Mouse (Mus musculus) layer of hippocampus, postnatal 10 days (tissue): Measurements from ENCODE around the gene Slc7a11. TPM values are rescaled to one million over a fixed set of nuclear protein-coding genes. Genes with fewer than 3 reads are reported as not detected.

ENCODE experiments used
- DNase-seq, 2 experiments: peaks; one replicate each; pipeline ENCODE4 v3.0.0; 2021; ENCODE audit warnings: low spot score in 2 of 2
- total RNA-seq, 2 experiments: library from RNA; stranded (reverse); gene quantifications; 2 replicates each; pipeline ENCODE4 v1.2.3; 2021

Slc7a11 gene
- total RNA-seq, 2 experiments from 2014 or later, result 18.8 to 19.2 TPM

DNA sequence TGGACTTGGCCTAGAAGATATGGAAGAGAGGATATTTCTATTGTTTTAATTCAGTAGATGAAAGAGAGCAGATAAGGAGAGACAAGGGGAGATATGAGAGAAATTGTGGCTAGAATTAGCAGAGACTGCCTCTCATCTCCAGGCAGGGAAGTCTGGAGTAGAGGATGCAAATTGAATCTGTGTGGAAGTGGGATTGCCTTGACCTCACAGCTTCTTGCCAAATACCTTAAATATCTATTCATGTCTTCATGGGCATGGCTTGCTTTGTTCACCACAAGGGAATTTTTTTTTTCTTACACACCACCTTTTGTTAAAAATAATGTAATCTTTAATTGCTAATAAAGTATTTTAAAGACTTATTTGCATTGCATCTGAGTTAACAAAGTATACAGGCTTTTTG, 441.3 kb downstream of the Slc7a11 start:
- DNase-seq, result no peak

- DNase-seq, result no peak
These were observed 441.8 kb downstream of the Slc7a11 start for GRCm38 (mm10) chr3:50001635-50002034.

- no peak for DNase-seq
These were observed 450.5 kb downstream of the Slc7a11 start for GRCm38 (mm10) chr3:49992891-49993290.

- DNase-seq, result no peak
These were observed 456.2 kb downstream of the Slc7a11 start for GRCm38 (mm10) chr3:49987236-49987635.

GRCm38 (mm10) chr3:49984795-49985194, 458.6 kb downstream of the Slc7a11 start:
- DNase-seq, result no peak

DNA sequence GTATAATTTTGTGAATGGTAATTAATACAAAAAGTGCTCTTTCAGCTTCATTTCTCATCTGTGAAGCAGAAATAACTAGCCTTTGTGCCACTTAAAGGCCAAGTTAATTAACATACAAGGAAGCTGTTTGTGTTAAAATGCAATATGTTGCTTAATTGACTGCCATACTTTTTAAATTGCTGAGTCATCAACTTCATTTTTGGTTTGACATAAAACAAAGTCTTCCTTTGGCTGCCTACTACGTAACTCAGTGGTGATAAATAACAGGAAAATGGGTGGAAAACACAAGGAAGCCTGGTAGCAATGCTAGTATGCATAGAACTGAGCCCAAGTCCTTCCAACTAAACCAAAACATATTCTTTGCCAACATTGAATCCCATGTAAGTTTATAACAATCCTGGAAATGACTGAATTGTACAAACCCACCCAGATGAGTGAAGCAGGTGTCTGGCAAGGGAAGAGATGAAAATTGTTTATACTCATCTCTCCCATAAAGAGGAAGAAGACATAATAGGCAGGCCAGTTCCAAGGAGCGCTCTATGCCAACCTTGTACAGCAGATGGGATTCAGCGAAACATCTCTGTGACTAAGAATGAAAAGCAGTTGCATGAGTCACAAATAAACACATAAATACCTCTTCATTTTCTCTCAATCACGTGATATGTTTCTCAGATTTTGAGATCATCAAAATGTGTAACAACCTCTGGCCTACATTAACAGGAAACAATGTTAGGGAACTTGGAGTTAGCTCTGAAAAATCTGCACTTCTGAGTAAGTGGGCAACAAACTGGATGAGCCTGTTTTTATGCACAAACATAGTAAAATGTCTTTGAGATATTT, 459.8 kb downstream of the Slc7a11 start:
- peak in 1 of 2 experiments; percentile 14 for DNase-seq

DNA sequence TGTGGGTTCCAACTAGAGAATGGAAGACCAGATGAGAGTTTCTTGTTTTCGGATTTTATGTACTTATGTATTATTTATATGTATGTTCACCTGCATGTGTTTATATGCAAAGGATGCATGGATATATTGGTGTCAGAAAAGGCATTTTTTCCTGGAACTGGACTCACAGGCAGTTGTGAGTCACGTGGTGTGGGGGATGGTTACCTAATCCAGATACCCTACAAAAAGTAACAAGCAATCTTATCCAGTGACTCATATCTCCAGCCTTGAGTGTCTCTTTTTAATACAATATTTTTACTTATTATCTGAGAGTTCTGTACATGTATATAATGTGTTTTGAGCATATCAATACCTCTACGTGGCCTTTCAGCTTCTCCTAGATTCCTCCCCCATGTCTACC, 469.4 kb downstream of the Slc7a11 start:
- DNase-seq, result no peak

DNA sequence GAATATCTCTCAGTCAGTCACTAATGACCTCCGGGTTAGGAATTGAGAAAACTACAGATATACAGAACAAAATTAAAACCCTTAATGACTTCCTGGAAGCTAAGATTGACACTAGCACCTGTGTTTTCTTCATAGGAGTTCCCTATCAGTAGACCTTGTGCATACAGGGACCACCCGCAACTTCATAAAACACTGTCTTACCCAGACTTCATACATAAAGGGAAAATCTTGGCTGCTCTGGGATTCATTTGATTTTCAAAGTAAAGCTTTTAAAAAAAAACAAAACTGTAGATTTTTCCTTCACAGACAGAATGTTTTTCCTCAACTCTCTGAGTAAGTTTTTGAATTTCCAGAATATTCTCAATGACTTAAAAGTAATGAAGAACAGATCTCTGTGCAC, 477.8 kb downstream of the Slc7a11 start:
- DNase-seq, result no peak

- DNase-seq, result no peak
These were observed 482.8 kb downstream of the Slc7a11 start for GRCm38 (mm10) chr3:49960581-49960980.

GRCm38 (mm10) chr3:49946845-49947244, 496.6 kb downstream of the Slc7a11 start:
- no peak for DNase-seq

- no peak for DNase-seq
These were observed 498.6 kb downstream of the Slc7a11 start for GRCm38 (mm10) chr3:49944783-49945182.

GRCm38 (mm10) chr3:49937611-49938010, 505.8 kb downstream of the Slc7a11 start:
- no peak for DNase-seq

GRCm38 (mm10) chr3:49929496-49929895, 513.9 kb downstream of the Slc7a11 start:
- DNase-seq, result no peak

DNA sequence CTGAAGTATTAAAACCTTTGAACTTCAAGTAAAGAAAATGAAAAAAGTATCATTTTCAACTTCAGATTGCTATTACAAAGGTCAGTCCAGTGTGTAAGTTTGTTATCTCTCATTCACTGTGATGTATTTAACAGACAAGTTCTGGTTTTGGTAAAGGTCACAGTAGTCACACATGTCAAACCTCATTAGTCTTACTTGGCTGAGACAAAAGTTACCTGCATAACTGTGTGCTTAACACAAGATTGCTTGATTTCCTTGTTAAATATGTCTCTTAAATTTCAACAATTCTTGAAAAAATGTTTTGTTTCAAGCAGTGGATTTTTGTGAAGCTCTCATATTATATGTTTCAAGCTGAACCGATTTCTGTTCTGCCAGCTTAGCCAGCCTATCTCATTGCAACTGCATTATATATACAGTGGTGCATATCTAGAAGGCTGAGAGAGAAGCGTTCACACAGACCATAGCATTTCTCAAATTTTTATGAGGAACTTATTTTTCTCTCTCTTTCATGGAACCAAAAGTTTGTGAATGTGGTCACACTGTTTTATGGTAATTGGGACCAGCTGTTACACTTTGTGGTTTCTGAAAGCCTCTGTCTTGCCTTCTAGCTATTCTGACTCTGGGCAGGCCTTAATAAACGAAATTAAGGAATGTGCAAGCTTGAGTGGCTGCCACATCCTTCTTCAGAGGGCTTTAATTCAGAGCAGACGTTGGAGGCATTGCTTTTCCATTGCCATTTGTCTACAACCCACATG, 514.7 kb downstream of the Slc7a11 start:
- no peak for DNase-seq

DNA sequence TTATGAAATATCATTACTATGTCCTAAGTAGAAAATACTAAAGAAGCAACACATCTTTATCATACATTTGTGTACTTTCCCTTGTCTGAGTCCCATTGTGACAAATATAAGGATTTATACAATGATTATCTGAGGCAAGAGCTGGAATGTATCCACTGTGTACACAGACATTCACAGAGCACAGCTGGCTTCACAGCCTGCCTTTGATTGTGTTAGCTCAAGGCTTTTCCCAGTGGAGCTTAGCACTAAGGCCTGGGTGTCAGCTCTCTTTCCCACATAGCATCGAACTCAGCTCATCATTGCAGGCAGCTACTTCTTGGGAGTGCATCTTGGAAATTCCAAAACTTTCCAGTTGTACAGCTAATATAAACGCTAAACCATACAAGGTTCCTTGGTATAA, 529.5 kb downstream of the Slc7a11 start:
- no peak for DNase-seq

DNA sequence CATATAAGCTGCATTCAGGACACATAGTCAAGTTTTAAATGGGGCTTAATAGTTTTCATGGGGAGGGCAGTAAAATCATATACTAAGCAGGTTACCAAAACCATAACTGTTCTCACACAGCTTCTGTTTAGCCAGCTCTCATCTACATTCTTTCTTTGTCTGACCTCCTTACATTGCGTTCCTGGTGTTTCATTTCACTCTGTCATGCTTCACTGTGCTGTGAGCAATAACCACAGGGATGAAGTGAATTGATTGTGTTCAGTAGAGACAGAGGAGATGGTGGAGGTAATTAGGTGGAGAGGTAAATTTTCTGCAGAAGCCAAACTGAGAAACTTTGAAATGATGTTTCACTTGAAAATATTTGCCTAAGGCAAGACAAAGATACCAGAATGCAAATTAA, 532.5 kb downstream of the Slc7a11 start:
- DNase-seq, result no peak

GRCm38 (mm10) chr3:49908426-49909341, 534.7 kb downstream of the Slc7a11 start:
- no peak for DNase-seq

GRCm38 (mm10) chr3:49893945-49894344, 549.5 kb downstream of the Slc7a11 start:
- no peak for DNase-seq

DNA sequence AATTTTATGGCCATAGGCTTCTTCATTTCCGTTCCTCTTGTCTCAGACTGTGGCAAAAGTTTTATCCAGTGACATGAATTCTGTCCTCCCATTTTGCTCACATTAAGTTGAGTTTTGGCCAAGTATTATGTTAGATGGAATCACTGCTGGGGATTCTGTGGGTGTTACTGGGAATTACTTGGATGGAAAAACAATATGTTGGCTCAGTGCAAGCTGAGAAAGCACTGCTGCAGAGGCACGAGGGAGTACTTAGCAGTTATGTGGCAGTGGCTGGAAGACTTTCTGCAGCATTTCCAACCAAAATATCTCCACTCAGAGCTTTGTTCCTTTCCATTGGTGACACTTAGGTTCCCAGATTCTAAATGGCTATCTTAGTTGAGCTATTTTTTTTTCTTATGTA, 556.1 kb downstream of the Slc7a11 start:
- no peak for DNase-seq

DNA sequence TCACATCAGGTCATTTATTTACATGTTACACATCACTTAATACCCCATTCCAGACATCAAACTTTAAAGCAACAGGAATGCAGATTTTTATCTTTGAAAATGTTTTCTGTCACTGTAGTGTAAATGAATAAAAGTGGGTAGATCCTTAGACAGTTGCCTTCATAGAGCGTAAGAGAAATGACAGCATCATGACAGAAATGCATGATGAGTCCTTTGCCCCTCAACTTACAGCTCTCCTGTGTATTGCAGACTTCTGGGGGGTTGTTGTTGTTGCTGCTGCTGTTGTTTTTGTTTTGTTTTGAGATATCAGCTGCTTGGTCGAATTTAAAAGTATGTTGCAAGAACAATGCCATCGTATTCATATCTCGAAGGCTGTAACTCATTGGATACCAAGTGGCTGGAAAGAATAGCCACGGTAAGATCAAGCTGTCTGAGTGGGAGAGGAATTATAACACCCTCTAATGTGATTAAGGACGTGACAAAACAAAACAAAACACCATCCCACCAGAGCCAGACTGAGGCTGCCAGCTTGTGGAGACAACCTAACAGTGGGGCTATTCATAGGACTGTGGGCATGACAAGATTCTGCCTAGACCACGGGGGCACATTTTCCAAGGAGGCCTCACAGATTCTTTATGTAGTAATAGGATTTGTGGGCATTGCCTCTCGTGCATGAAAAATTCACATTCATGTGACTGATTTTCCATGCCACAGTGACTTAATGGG, 557.0 kb downstream of the Slc7a11 start:
- no peak for DNase-seq

- no peak for DNase-seq
These were observed 562.9 kb downstream of the Slc7a11 start for GRCm38 (mm10) chr3:49880496-49880895.
